Mouse (Mus musculus): Measurements from ENCODE around the gene Setd1b.

Setd1b gene

DNA sequence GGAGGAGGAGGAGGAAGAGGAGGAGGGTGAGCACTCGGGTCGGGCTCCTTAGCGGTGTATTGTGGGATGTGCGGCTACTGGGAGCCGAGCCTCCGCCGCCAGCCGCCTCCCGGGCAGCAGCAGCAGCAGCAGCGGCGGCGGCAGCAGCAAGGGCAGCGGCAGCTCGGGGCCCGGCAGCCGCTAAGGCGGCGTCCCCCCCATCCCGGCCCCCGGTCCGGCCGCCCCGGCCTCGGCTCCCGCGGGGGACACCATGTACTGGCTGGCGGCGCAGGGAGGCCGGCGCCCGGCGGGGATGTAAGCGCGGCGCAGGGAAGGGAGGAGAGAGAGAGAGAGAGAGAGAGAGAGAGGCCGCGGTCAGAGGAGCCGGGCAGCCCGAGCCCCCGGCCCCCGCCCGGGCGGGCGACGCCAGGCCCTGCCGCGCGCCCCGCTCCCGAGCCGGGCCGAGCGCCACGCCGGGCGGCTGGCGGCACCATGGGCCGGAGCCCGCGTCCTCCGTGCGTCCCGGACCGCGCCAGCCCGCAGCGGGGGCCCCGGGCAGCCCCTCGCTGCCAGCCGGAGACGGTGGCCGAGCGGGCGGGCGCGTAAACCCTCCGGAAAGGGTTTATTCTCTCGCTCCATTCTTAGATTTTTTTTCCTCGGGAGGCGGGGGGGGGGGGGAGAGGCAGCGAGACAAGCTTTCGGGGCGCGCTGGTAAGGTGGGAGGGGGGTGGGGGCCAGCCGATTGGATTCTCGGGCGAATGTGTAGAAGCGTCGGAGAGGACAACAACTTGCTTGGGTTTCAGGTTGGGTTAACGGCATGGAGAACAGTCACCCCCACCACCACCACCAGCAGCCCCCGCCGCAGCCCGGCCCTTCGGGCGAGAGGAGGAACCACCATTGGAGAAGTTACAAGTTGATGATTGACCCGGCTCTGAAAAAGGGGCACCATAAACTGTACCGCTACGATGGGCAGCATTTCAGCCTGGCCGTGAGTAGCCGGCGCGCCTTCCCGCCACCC lies at the start of gene Setd1b:
Gene Setd1b, plus strand, starts transcription at position 33 of the 997 bp plus-strand sequence.
- no peak for DNase-seq

DNA sequence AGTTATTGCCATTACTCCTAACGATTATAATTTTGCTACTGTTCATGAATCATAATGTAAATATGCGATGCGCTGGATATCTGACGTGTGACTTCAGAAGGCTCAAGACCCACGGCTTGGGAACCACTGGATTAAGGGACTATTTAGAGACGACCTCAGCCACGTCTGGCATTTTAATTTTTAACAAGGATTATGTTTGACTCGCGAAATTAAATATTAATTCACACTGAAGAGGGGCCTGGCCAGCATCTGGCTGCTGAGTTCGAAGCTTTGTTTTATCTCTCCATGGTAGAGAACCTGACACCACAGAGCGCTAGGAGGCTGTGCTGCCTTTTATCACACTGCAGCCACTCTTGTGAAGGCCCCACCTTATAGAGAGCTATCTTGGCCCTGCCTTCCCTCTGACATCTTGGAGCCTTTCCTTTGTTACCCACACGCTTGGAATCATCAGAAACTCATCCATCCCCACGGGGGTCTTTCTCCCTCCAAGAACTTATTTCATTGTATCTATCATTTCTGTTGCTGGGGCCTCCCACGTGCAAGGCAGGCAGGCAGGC lies 48.8 kb upstream of the Setd1b start:
- DNase-seq: no peak

DNA sequence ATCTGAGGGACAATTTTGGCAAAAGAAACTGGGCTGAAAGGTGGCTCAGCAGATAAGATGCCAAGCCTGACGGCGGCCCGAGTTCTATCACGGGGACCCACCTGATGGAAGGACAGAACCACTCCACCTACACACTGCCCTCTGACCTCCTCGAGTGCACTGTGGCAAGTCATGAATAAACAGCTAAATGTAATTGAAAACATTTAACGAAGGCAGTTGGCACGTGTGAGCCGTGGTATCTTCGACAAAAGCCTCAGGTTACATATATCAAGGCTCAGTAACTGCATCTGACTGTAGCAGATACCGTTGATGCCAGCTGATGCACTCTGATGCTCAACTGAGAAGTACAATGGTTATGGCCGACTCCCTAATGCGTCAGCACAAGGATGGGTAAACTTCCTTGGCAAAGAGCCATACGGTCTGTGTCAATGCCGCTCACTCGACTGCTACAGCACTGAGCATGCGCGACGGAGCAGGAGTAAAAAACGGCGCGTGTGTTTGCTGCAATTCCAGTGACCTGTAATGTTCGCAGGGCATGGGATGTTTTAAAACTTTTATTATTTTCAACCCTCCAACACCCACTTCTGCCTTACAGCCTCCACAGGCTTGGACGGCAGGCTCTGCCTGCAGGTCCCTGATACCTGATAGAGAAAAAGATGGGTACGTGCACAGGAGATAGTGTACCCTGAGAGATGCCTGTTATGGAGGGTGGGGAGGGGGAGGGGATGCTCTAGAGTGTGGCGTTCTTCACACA lies 47.6 kb upstream of the Setd1b start:
- no peak for DNase-seq

DNA sequence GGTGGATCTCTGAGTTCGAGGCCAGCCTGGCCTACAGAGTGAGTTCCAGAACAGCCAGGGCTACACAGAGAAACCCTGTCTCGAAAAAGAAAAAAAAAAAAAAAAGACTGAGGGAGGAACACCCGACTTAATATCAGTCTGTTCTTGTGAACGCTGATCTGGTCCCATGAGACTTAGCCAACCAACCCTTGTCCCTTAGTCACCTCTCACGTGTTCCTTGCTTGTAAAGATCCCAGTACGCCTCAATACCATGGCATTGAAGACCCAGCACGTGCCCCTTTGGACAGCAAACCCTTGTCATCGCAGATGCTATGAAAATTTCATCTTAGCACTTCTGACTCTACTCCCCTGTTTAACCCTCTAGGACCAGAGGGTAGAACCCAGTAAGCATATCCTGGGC lies 45.7 kb upstream of the Setd1b start:
- no peak for DNase-seq

DNA sequence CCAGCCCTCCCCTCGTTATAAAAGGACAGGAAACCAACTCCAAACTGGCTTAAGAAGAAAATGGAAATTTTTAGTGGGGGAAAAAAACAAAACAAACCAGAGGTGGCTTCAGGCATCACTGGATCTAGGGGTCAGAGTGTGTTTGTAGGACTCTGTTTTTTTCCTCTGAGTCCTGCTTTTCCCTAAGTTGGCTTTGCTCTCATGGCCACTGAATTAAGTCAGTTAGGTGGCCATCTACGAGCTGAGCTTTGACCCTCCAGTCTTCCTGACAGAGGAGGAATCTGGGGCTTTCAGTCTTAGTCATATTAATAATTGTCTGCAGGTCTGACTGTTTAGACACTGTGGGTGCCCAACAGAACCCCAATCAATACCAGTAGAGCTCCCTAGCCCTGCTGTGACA lies 43.5 kb upstream of the Setd1b start:
- no peak for DNase-seq

DNA sequence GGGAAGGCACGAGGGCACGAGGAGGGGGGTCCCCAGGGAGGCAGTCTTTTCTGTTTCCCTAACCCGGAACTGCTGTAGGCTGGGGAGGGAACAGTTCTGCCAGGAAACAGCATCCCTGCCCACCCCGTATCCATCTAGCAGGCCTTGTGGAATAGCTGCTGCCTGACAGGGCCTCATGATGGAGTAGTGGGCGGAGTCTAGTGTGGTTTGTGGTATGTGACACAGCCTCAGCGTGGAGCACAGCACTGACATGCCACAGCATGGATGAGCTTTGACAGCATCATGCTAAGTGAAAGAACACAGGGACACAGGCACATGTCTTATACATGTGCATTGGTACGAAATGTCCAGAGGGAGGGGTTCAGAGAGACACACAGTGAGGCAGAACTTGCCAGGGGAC lies 39.6 kb upstream of the Setd1b start:
- no peak for DNase-seq

DNA sequence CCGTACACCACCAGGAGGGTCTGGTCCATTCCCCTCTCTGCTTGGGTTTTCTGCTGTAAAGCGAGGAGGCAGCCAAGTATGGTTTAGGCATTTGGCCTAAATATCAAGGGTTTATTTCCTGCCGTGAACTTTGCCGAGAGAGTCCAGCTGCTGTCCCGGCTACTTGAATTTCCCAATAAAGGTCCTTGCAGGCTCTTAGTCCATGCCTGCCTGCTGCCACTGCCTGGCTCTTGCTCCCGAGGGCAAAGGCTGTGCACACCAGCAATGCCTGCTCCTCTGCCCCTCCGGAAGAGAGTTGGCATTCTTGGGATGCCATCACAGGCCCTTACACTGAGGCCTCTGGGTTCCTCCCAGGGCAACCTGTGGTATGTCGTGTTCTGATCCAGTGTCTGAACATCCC lies 38.4 kb upstream of the Setd1b start:
- DNase-seq: no peak

DNA sequence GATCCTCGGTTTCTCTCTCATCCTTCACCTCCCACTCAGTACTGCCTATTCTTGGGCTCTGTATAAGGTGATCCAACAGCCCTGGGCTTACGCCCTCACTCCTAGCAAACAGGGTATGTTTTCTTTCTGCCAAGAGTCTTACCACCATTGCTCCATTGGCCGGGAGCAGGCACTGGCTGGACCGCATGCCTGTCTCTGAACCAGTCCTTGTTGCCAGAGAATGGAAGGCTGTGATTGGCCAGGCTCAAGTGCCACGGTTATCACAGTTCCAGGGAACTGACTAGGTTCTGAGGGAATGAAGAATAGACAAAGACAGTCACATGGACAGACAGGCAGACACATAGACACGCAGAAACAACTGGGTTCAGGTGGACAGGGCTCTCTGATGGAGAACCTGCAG lies 37.2 kb upstream of the Setd1b start:
- DNase-seq: no peak

DNA sequence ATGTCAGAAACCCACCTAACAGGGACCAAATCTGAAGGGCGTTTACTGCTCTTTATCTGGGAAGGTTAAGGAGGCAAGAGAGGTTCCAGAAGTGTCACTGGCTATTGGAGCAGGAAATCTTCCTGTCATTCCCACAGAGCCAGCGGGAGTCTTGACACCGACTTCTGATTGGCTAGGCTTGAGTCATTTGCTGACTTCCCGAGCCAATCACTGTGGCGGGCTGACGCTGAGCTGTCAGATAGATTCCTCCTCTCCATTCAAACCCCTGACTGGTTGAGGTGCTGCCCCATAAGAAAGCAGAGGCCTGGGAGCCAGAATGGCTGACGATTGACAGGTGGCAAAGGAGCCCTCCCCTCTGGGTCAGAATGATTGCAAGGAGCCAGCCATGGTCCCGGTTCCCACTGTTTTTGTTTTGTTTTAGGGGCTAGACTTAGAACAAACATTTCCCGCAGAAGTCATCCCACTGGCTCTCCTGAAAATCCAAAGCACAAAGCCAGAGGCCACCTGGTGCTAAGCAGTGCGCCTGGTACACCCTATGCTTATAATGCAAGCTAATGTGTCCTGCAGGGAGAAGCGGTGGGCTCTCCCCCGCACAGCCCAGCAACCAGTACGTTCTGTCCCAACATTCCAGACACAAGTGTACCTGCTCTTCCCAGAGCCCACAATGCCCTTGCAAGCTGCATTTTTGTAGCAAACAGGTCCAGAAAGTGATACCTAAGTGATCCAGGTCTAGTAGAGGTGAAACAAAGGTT lies 32.4 kb upstream of the Setd1b start:
- peak; percentile 62 for DNase-seq

DNA sequence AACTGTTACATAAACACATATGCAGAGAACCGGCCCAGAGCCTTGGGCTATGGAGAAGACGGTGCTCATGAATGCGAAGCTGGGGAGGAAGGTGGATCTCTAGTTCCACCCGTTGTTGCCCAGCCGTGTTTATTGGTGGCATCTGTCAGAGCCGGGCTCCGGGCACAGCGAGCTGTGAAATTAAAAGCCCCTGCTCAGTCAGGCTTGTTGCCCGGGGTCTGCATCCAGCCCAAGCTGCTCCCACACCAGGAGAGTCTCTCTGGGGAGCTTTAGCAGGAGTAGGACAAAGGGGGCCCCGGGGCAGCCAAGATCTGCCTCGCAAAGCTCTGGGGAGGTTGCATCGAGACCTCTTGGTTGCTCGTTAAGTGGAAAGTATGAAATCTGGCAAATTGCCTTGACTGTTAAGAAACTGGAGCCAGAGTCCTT lies 31.7 kb upstream of the Setd1b start:
- no peak for DNase-seq

DNA sequence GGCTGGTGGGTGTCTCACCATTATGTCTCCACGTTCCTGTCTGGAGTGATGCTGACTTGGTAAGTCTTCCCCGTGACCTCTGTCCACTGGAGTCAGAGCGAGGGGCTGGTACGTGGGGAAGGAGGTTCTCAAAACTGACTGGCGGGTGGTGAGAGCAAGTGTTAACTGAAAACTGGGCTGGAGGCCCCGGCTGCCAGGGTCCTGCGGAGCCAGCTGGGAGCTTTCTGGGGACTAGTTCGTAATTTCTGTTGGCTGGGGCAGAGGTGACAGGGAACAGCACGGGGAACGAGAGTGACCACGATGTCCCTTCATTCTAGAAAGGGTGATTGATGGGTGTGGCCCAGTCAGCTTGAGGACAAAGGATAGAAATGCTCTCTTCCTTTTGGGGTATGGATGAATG lies 27.9 kb upstream of the Setd1b start:
- no peak for DNase-seq

DNA sequence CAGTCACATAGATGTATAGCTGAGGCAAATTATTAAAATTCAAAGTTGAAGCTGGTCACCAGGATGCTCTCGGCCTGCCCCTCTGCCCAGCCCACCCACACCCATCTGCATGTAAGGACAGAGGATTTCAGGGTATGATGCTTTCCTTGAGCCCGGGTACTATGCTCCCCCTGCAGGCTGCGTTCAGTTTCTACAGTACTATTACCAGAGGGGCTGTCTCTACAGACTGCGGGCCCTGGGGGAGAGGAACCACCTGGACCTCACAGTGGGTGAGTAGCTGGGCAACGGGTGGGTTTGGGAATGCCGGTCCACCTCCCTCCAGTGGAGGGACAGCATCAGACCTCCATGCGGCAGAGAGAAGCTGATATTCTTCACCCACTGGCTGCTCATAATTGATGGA lies 27.1 kb upstream of the Setd1b start:
- DNase-seq: no peak

DNA sequence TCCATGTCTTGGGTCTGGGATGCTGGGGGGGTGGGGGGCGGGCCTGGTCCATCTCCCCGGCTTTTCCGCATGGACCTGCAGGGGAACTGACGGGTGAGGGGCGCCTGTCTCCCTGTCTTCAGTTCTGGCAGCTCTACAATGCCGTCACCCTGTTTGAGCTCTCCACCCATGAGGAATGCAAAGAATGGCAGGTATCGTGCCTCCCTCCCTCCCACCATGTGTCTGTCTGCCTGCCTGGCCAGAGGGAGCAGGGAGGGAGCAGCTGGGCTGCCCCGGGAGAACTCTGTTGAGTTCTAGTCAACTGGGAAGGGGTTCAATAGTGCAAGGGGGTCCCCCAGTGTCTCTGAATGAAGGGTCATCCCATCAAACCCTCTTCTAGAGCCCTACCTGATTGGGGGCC lies 25.9 kb upstream of the Setd1b start:
- no peak for DNase-seq

DNA sequence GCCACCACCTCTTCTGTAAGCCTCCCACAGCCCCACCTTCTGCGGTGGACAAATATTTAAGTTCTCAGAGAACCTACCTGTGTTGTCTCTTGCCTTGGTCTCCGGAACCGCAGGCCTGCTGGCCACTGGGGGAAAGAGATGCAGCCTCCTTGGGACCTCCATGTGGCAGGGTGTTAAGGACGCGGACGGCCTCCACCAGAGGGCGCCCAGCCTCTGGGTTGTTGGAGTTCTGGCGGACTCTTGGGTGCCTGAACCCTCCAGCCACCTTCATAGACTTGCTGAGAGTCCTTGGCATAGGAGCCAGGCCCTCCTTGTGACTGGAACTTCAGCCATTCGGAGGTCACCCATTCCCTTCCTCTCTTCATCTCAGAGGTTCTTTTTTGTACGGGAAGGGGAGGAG lies 24.7 kb upstream of the Setd1b start:
- DNase-seq: peak; percentile 57

DNA sequence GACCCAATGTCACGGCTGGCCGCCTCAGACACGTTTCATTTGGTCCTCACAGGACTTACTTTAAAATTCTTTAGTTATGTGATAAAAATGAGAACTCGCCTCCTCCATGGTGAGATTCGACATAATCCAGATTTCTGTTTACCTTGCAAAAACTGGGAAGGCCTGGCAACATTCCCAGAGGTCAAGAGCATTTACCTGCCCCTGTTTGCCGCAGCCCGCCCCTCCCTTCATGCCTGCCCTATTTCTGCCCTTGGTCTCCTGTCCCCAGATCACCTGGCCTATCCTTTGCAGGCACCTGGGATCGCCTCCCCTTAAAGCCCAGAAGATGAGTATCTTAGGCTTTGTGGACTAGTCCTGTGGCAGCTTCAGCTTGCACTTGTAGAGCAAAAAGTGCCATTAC lies 24.2 kb upstream of the Setd1b start:
- no peak for DNase-seq

DNA sequence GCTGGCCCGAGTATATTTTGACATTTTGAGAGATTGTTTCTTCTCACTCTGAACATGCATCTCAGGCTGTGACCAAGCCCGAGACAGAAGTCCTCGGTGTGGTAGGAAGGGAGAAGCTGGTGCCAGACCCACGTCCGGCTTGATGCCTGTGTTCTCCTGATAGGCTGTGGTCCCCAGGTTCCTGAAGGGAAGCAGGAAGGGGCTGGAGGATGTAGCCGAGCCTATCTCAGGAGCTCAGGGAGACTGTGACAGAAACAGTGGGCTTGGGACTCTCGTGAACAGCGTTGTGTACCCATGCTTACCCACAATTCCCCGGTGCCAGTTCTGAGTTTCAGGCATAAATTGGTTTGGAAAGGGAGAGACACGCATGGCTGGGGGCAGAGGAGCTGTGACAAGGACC lies 23.2 kb upstream of the Setd1b start:
- no peak for DNase-seq

DNA sequence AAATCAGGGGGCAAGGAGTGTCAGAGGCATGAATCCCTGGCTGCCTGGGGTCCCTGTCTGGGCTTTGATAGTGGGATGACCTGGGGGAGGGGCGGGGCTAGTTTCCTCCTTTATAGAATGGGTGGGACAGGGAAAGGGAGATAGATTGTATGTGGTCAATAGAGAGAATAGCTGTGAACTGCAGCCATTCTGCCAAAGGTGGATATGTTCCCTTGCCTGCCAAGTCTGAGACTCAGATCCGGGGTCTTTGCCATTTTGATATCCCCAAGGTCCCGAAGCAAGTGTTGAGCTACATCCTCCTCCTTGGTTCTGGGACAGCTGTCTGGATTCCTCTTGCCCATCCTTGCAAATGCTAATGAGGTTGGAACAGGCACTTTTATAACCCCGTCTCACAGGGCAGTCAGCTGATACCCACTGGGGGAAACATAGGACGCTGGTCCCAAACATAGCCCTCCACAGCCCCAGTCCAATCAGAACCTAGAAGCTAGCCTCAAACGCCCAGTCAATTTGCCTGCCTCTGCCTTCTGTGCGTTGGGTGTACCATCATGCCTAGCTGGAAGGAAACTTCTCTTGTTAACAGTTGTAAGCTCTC lies 21.3 kb upstream of the Setd1b start:
- DNase-seq: no peak

DNA sequence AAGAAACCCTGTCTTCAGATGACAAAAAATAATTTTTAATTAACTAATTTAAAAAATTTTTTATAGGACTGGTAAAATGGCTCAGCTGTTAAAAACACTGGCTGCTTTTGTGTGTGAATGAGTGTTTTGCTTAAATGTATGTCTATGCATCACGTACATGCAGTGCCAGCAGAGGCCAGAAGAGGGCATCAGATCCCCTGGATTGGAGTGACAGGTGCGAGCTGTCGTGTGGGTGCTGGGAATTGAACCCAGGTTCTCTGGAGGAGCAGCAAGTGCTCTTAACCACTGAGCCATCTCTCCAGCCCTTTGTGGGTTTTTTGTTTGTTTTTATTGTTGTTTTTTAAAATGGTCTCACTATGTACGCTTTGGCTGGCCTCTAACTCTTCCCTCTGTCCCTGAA lies 19.8 kb upstream of the Setd1b start:
- DNase-seq: no peak

DNA sequence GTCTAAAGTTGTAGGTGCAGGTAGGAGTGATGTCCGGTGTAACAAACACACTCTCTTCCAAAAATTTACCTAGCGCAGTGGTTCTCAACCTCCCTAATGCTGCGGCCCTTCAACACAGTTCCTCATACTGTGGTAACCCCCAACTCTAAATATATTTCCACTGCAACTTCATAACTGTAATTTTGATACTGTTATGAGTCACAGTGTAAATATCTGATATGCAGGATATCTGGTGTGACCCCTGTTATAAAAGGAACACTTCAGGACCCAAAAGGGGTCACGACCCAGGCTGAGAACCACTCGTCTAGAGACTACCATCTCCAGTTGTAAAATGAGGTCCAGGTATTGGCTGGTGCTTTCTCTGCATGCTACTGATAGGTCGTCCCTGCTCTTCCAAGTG lies 16.9 kb upstream of the Setd1b start:
- DNase-seq: no peak

DNA sequence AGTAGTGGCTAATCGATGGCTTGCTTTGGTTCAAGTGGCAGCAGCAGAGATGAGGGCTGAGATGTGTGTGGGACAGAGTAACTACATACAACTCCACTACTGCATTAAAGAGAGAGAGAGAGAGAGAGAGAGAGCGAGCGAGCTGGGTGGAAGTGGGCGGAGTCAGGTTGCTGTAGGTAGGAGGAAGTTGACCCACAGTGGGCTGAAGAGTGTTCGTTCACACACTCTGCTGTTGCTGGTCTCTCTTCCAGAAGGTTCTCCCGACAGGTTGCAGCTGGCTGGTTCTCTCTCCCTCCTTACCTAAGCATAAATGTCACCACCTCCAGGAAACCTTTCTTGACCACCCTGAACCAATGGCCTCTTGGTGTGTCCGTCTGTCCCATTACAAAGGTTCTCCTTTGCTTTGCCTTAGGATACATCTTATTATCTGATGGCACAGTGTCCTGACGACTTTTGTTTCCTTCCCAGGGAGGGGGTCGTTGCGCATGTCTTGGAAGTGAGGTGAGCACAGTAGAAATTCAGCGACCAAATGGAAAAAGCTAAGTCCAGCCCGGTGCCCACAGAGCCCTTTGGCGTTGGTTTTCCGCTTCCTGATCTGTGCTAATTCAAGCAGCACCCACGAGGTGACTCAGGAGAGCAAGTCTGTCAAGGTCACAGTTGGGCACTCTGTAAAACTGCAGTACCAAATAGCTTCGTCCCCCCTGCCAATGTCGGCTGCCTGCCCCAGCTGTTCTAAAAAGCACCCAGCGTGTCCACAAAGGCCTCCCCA lies 16.2 kb upstream of the Setd1b start:
- no peak for DNase-seq

DNA sequence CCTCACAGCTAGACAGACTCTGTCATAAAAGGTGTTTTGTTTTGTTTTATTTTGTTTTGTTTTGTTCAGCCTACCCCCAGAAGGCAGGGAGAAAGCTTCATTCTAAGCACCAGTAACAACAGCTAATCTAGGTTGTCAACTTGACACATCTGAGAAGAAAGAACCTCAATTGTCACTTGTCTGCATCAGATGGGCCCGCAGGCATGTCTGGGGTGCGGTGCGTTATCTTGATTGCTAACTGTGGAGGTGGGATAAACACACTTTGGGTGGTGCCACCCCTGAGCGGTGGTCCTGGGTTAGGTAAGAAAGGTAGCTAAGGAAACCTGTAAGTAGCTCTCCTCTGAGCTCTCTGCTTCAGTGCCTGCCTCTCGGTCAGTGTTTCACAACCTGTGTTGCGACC lies 15.0 kb upstream of the Setd1b start:
- DNase-seq: no peak

All from layer of hippocampus, adult 9-11 months (tissue).